Mouse (Mus musculus) fat pad, adult 2 months (tissue): ENCODE measurements around the gene Rab5if.

Source experiments
- DNase-seq: peaks from one replicate; pipeline ENCODE4 v3.0.0-alpha.2; 2011; ENCODE audit warnings: low read depth, low spot score; ENCODE audit errors: extremely low read depth

Gene Rab5if

DNA sequence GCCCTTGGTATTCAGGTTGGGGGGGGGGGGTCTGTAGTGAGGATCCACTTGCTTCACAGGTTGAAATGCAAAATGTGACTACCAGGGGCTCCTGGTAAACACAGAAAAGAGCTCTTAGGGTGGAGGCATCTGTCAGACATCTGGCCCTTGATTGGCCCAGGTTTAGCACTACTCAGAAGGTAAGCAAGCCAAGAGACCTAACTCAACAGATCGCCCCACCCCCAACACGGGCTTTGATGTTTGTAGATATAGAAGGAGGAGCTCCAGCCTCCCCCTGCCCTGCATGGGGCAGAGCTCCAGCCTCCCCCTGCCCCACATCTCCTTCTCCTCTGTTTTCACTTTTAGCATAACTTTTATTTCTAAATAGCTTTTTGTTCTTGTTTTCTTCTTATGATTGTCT is 56.9 kb downstream of the Rab5if start:
- DNase-seq = no peak

DNA sequence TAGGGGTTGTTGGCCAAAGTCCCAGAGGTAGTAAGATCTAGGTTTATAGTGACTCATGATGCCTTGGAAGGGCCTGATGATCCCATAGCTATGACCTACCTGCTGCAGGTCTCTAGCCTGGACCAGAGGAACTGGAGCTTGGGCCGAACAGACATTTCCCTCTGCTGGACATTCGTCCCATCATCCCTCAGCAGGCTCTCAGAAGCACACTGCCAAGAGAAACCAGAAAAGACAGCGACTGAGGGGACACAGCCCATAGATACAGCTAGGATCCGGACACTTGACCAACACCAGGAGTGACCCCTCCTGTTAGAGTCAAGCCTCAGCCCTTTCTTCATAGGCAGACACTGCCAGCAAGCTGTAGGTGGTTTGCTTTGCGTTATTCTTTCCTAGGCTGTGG is 60.1 kb downstream of the Rab5if start:
- DNase-seq = no peak
